Mouse (Mus musculus) megakaryocyte-erythroid progenitor cell, adult 5-6 weeks (primary cell): ENCODE results near the gene Gm5767. TPM values are rescaled to one million over a fixed set of nuclear protein-coding genes. Genes with fewer than 3 reads are reported as not detected.

Experiments
- ATAC-seq: replicated peaks from 2 replicates; pipeline ENCODE4 v1.8.0; 2016; ENCODE audit warnings: mild to moderate bottlenecking, inconsistent platforms; ENCODE audit not compliant: severe bottlenecking, poor library complexity, low FRiP score, low TSS enrichment
- total RNA-seq, 2 experiments: library from RNA; stranded (forward) in 1 of 2; stranded (reverse) in 1 of 2; fragments of 200-1000, 215-1000 nt in 1 of 2; fragments of >200 nt in 1 of 2; fragmentation: Nextera tagmentation in 1 of 2; gene quantifications; 2 replicates each; pipeline ENCODE4 v1.2.3; 2014 to 2017

The Gm5767 gene
- total RNA-seq, 2 experiments from 2014 or later = not detected

DNA sequence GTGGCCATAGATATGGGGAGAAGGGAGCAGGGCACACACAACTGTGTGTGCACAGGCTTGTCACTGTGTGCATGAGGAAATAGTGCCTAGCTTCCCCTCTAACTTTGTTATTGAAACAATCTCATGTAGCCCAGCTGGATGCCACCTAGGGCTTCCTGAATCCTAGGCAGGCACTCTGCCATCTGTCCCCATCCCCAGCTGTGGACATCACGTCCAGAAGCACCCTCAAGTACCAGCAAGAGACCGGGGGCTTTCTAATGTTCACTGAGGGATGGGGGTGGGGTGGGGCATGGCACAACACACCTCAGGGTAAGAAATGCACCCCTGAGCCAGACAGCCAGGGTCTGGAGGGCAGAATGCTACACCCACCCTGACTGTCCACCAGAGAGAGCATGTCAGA lies 12.2 kb upstream of the Gm5767 start:
- no peak for ATAC-seq

DNA sequence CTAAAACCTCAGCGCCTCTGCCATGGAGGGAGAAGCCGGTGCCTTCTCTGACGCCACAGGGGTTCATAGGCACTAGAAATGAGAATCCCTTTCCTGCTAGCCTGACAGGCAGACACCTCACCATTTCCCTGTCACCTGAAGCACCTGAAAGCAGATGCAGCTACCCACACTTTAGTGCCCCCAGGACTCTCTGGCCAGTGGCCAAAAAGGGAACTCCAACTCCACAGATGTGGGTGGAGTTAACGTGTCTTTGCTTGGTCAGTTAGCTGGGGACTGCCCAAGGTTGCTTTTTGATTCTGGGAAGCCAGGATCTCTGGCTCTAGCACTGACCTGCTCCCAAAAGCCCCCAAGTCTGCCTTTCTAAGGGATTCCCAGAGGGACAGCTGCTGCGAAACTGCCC lies 11.1 kb upstream of the Gm5767 start:
- ATAC-seq = no peak

DNA sequence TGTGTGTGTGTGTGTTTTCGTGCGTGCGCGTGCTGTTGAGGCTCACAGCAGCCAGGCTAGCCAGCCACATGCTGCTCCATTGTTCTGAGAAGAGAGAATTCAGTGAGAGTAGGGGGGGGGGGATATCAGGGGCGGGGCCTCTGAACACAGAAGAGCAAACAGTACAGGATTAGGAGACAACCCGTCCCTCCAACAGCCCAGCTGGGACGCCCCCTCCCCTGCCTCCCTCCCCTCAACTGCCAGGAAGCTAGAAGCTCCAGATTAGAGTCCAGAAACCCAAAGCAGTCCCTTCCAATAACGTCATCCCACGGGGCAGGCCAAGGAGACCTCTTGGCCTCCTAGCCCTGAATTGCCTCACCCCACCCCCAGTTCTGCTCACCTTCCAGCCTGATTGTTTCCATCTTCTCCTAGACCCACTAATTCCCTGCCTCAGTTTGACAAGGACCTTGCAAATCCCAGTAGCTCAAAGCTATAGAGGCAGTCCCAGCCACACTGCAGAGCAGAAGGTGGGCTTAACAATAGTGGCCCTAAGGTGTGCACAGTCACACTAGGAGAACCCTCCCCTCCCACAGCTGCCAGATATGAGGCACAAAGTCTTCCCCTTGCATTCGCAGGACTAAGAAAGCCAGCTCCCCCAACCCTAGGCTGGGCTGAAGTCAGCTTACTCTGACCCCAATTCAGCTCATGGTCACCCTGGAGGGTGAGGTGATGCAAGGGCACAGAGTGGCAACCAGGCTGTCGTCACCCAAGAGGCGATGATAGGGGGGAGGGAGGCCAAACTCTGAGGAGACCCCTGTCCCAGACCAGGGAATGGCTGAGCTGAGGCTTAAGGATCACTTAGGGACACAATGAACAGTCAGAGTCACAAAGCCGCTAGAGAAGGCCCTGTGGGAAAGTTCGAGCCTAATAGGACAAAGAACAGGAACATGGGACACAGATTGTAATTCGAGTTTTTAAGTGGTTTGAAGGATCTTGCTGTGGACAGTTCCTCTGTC lies 10.2 kb upstream of the Gm5767 start:
- no peak for ATAC-seq

DNA sequence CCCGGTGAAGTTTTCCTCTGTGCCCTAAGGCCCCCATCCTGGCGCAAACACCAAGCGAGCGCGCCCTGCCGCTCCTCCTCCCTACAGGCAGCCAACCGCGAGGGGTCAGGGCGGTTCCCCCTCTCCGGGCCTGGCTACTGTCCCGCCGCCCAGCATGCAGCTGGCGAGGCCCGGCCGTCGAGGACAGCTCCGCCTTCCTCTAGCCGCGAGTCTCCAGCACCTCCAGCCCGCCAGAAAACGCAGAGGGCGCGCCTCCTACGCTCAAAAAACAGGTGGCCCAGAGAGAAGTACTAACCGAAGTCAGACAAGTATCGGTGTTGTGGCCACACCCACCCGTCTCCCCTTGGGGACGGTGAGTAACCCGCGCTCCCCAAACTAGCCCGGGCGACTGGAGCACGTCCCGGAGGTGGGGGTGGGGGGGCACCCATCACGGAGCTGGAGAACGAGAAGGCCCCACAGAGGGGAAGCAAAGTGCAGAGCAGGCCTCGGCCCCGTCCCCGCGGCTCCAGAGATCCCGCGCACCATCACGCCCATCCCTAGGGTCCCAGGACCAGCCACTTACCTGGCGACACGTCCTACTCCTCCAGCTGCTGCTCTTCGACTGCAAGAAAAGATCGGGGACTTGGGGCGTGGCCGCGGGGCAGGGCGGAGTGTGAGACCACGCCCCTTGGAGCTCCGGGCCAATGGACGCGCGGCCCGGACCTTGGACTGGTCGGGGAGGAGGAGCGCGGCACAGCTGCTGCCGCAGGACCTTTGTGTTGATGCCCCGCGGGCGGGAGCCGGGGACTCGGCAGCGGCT lies 8.8 kb upstream of the Gm5767 start, which contains the start of gene Carhsp1:
Gene Carhsp1 (minus strand): TSS at position 605 of the 799 bp plus-strand sequence.
- peak; percentile 71 for ATAC-seq

DNA sequence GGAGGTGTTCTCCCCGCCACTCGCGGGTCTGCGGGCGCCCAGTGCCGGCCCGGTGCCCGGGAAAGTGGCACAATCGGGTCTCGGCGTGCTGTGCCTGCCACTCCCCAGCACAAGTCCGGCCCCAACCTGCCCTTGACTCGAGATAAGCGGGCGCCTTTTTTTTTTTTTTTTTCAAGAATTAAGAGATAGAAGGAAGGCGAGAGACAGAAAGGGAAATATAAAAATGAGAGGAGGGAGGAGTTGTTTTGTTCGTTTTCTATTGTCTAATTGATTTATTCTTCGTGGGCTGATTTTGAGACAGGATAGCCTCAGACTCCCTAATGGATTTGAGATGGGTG lies 8.3 kb upstream of the Gm5767 start:
- no peak for ATAC-seq

DNA sequence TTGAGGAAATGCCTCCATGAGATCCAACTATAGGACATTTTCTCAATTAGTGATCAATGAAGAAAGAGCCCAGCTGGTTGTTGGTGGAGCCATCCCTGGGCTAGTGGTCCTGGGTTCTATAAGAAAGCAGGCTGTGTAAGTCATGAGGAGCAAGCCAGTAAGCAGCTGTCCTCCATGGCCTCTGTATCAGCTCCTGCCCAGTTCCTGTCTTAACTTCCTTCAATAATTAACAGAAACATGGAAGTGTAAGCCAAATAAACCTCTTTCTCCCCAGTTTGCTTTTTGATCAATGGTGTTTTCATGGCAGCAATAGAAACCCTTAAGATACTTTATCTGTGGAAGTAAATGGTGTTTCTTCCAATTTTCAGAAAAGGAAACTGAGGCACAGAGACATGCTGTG lies 7.8 kb upstream of the Gm5767 start:
- no peak for ATAC-seq

DNA sequence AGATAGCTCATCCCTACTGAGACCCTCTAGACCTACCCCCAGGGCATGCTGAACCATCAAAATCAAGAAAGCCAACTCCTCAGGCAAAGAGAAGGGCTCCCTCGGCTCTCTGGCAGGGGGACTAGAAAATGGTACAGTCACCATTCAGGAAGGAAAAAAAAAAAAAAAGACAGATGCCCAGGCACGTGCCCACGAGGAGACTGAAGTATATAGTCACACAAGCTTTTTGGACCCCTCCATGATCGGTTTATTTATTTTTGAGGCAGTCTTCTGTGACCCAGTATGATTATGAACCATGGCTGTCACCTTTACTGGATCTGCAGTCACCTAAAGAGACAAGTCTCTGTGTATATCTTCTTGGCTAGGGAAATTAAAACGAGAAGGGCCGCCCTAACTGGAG lies 7.2 kb upstream of the Gm5767 start:
- ATAC-seq = no peak

DNA sequence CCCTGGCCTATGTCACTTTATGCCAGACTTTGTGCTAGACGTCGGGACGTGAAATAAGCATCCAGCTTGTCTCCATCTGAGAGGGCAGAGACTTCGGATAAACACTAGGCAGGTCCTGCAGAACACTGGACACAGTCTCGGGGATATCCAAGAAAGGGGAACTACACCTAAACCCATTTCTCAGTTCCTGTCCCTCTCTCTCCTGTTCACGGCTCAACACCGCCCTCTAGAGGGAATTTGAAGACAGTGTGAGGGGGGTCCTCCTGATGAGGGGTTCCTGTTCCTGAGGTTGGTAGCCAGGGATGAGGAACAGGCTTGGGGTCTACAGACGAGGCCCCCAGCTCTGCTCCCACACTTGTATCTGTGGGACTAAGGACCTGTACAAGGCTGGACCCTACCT lies 6.4 kb upstream of the Gm5767 start:
- no peak for ATAC-seq

DNA sequence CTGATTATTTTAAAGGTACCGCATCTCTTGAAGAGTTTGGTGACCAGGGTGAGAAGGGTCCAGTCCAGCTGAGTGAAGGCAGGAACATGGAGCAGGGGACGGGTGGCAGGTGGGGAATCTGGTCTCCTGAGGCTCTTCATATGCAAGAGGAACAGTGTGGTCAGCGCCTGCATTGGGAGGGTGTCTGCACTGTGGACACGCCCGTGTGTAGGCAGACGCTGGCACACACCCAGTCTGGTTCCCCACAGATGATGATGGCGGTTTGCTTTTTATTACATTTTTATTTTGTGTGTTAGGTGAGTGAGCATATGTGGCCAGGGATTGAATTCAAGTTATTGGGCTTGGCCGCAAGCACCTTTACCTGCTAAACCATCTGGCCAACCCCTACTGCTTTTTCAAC lies 5.0 kb upstream of the Gm5767 start:
- no peak for ATAC-seq

DNA sequence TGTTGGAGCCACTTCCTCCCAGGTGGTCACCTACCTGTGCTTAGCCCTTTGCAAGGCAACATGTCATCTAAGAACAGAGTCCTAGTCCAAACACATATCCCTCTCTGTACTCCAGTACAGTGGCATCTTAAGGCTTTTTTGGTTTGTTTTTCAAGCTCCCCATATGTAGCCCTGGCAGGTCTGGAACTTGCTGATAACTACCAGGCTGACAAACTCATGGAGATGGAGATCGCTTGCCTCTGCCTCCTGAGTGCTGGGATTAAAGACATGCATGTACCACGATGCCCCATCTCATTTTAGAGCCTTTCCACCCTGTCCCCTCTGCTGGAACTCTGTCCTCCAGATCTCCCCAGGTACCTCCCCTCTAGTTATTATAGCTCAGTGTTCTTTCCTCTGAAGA lies 4.3 kb upstream of the Gm5767 start:
- peak; percentile 27; the same call in 1 of the 2 replicates for ATAC-seq

DNA sequence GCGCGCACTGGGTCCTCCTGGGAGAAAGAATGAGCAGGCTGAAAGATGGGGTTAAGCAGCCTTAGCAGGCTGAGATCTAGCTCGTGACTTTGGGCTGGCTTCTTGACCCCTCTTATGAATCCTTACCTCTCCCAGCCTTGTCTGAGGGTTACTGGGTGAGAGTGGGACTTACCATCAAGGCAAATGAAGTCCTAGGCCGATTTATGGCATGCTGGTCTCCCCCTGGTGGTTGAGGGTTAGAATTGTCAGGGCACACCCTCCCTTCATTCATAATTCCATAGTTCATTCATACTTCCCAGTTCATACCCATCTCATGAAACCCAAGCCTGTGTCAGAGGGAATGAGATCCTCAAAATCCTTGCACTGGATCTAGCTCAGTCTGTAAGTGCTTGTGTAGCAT lies 3.8 kb upstream of the Gm5767 start:
- ATAC-seq = peak; percentile 21; the same call in 1 of the 2 replicates

DNA sequence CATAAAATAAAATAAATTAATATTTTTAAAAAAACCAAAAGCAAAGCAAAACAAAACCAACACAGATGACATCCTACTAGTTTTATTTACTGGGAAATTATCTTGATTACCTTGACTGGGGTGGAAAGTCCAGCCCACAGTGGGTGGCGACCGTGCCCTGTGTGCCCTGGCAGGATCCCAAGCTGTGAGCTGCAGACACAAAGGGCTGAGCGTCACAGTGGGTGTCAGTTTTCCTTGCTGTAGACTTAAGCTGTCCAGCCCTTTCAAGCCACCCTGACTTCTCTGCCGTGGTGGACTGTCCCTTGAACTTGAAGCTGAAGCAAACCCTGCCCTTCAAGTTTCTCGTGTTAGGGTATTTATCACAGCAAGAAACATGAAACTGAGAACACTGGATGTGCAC lies 2.5 kb upstream of the Gm5767 start:
- ATAC-seq = peak; percentile 36

DNA sequence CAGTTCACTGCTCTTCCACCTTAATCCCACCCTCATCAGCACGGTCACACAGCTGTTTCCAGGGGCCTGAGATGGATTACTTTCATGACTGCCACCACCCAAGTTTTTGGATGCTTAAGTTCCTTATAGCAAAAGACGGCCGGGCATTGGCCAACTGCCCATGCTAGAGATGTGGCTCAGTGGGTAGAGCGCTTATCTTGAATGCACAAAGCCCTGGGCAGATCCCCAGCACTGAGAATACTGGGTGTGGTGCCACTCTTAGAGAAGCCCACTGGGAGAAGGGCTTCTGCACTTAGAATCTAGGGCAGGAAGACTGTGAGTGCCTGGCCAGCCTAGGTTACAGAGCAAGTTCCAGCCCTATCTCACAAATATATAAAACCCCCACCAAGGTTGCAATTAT lies 1.9 kb upstream of the Gm5767 start:
- peak; percentile 69 for ATAC-seq

DNA sequence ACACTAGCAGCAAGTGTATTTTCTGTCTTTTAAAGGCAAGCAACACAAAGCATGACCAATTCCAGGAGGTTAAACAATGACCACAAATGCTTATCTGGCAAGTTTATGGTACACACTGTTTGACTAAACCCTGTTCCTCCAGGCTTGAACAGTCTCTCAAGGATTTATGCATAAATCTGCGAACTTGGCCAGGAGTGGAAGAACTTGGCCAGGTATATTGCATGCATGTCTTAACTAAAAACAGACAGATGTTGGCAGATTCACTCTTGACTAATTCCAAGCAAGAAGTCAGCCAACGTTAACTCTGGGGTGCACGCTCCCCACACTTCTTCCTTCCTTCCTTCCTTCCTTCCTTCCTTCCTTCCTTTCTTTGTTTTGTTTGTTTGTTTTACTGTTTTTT lies 790 bp upstream of the Gm5767 start:
- ATAC-seq = no peak

DNA sequence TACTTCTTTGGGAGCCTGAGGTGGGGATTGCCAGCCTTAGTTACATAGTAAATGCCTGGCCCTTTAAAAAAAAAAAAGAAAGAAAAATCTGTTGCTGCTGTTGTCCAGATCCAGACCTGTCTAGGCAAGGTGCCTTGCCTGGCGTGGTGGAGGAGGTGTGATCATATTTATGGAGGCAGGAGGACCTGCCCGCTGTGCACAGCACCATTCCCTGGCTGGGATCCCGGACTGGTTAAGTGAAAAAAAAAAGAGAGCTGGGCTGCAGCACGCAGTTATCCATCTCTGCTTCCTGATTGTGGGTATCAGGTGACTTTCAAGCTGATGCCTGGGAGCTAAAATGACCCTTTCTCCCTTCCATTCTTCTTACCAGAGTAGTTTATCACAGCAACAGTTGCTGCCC lies 4.5 kb downstream of the Gm5767 start:
- ATAC-seq = no peak

DNA sequence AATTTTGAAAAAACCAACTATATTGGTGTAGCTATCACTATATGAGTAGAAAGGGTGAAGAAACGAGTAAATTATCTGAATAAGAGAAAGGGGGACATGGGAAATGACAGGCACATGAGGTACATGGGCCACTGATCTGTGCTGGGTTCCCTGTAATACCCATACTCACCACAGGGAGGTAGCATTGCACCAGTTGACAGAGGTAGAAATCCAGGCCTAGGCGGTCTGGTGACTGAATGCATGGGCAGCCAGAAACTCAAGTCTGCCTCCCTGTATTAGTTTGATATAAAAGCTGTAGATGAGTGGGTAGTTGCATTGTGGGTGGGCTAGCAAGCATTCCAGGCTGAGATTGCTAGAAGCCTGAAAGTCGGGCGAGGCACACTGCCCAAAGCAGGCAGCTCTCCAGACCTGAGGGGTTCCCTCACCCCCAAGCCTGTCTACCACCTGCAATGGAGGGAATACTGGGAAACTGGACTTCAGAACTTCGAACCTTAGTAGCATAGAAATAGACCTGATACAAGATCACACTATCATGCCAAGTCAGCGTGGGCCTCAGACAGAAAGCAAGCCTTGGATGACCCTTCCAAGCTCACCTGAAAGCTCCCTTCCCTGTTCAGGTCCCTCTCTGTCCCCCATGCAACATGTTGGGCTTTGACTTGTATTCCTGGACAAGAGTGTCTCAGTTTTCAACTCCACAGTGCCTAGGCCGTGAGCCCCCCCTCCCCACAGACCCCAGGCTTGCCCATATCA lies 5.7 kb downstream of the Gm5767 start:
- peak; percentile 57 for ATAC-seq

DNA sequence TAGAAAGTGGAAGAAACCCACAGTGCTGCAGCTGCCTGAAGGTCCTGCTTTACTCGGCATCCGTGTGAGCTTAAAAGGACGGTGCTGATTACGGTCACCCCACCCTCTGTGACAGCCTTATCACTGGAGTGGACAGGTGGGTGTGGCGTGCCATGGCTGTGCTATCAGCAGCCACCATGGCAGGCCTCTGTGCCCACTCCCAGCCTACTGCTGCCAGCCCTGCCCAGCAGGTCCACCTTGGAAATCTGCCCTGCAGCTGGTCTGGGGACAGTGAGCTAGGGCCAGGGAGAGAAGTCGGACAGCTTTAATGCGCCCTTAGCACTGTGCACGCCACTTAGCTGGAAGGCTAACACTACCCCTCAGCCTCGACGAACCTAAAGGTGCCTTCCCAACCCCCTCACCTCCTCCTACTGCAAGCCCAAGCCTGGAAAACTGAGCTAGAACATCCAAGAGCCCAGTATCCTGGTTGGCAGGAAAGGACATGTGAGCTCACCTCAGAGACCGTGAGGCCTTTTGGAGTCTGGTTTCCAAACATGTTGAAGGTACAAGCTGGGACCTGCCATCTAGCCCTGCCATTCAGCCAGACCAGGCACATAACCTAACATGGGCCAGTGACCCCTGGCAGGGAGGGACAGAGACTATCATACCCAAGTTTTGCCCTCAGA lies 6.4 kb downstream of the Gm5767 start:
- peak; percentile 89 for ATAC-seq

DNA sequence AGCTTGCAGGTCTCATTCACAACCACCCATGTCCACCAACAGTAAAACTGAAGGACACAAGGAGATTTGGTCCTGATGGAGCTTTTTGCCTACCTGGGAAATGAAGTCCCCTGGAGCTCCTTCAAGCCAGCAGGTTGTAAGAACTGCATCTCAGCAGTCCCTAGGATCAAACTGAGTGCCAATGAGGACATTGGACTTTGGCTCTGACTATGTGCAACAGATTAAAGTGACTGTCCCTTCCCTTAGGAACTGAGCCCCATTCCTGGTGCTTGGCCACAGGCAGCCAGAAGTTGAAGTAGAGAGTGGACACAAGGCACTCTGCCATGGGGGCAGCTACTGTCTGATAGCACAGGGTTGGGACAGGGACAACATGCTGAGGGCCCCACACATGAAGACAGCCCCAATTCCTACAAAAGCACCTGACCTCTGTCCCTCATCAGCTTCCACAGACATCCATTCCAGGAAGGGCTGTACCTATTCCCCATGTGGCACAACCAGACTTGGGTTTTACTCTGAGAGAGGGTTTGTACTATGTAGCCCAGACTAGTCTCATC lies 7.1 kb downstream of the Gm5767 start:
- ATAC-seq = no peak
